In the genomic region with DNA sequence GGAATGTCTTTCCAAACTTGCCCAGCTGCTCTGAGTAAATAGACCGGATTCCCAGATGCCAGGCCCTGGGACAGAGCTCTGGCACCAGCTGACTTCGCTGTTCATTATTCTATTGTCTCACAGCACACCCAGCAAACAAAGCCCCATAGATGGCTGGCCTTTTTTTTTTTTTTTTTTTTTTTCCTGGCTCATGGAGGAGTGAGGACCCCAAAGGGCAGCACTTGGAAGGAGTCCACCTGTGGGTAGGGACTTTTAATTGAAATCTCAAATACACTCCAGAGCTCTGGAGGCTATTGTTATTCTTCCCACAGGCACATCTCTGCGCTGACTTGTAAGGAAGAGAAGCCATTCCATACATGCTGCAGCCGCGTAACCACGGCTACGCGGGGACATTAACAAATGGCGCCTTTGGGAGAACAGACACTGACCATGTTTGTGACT, we compare ENCODE assay signal across 12 mouse cellular contexts.
DNase-seq lines count a peak whose midpoint lies in the region; ATAC-seq and TF ChIP-seq lines count a peak whose summit lies in the region.
"Had no signal": no experiment of that assay in that cellular context is flagged by ENCODE, and none has a peak within 500 bp of the region (broad histone marks: within the 10 kb centered on the region; RNA-seq: fewer than 3 reads in every experiment).

No protein-coding gene starts in this region.

- peak overlapping the region; percentile 75 for H3K27ac ChIP-seq in hindbrain, embryonic 14.5 days
- no peak overlapping the region for H3K27ac ChIP-seq in midbrain, postnatal 0 days (ENCODE audit: low read depth, low read length)
- H3K27ac ChIP-seq in limb, embryonic 10.5 days, result no peak overlapping the region
- H3K27ac ChIP-seq: embryonic facial prominence, embryonic 13.5 days; heart, embryonic 13.5 days had no signal

- no peak for TF ChIP-seq CTCF in midbrain, postnatal 0 days (IDR thresholded peaks at IDR 0.05)

- ATAC-seq in hindbrain, embryonic 14.5 days (ENCODE audit: low FRiP score), result peak; percentile 92
- ATAC-seq in midbrain, postnatal 0 days (ENCODE audit: low FRiP score), result peak; percentile 75
- ATAC-seq: lung, postnatal 0 days had no signal

- peak overlapping the region; percentile 35 for H3K4me2 ChIP-seq in hindbrain, embryonic 14.5 days (replicated peaks)
- no peak overlapping the region for H3K4me2 ChIP-seq in midbrain, postnatal 0 days (ENCODE audit: low read depth, low read length, poor library complexity, severe bottlenecking)
- H3K4me2 ChIP-seq: embryonic facial prominence, embryonic 13.5 days; heart, embryonic 13.5 days had no signal

- 0 out of 2 replicates have a peak, but pooled peaks cover 9% of the 10 kb centered on the region for H3K4me1 ChIP-seq in hindbrain, embryonic 14.5 days (replicated peaks; ENCODE audit: control insufficient read depth, insufficient read depth, low read length)
- H3K4me1 ChIP-seq in midbrain, postnatal 0 days (ENCODE audit: insufficient read depth, low read length), result no peaks in the 10 kb centered on the region
- no peaks in the 10 kb centered on the region for H3K4me1 ChIP-seq in limb, embryonic 10.5 days
- H3K4me1 ChIP-seq: embryonic facial prominence, embryonic 13.5 days; heart, embryonic 13.5 days had no signal

- peak overlapping the region; percentile 40 for H3K9ac ChIP-seq in hindbrain, embryonic 14.5 days
- no peak overlapping the region for H3K9ac ChIP-seq in midbrain, postnatal 0 days (replicated peaks; ENCODE audit: low read length, poor library complexity, severe bottlenecking)
- H3K9ac ChIP-seq: embryonic facial prominence, embryonic 13.5 days; heart, embryonic 13.5 days had no signal

- intact Hi-C loops in heart, postnatal 10 days (cut with DNase I), result no loop called here

- no peaks in the 10 kb centered on the region for H3K27me3 ChIP-seq in hindbrain, embryonic 14.5 days (ENCODE audit: control insufficient read depth, insufficient read depth, low read length)
- H3K27me3 ChIP-seq in midbrain, postnatal 0 days (ENCODE audit: insufficient read depth, low read length), result no peaks in the 10 kb centered on the region
- H3K27me3 ChIP-seq in limb, embryonic 10.5 days (ENCODE audit: low read depth, poor library complexity, severe bottlenecking), result no peaks in the 10 kb centered on the region
- H3K27me3 ChIP-seq: embryonic facial prominence, embryonic 13.5 days; heart, embryonic 13.5 days had no signal

- no peaks in the 10 kb centered on the region for H3K36me3 ChIP-seq in hindbrain, embryonic 14.5 days (replicated peaks; ENCODE audit: control insufficient read depth, insufficient read depth)
- H3K36me3 ChIP-seq in midbrain, postnatal 0 days (ENCODE audit: insufficient read depth, low read length), result no peaks in the 10 kb centered on the region
- H3K36me3 ChIP-seq in limb, embryonic 10.5 days, result no peaks in the 10 kb centered on the region
- H3K36me3 ChIP-seq: embryonic facial prominence, embryonic 13.5 days; heart, embryonic 13.5 days had no signal

- 33% methylated on average over 9 of the region's 9 CpGs for WGBS in hindbrain, embryonic 14.5 days
- 74% methylated on average over 9 of the region's 9 CpGs for WGBS in midbrain, postnatal 0 days
- WGBS in limb, embryonic 10.5 days, result 94% methylated on average over 9 of the region's 9 CpGs

- DNase-seq in cerebellum, adult 9-11 months, result peak; percentile 10
- no peak for DNase-seq in cerebellum, adult 18-20 months
- DNase-seq in ZHBTc4 (ENCODE audit: low read depth, low spot score), result peak; percentile 25
- DNase-seq in hindbrain, embryonic 14.5 days (ENCODE audit: low spot score), result peak; percentile 73
- peak; percentile 86 for DNase-seq in midbrain, postnatal 0 days (ENCODE audit: low spot score)
- DNase-seq in lung, postnatal 10 days, result no peak
- no peak for DNase-seq in limb, embryonic 10.5 days (ENCODE audit: low spot score)
- no peak for DNase-seq in heart, postnatal 10 days
- DNase-seq: thymus, postnatal 25 days had no signal

- H3K4me3 ChIP-seq in hindbrain, embryonic 14.5 days (replicated peaks; ENCODE audit: low read length), result no peak overlapping the region
- H3K4me3 ChIP-seq in midbrain, postnatal 0 days (ENCODE audit: low read depth, low read length), result no peak overlapping the region
- no peak overlapping the region for H3K4me3 ChIP-seq in limb, embryonic 10.5 days
- H3K4me3 ChIP-seq: embryonic facial prominence, embryonic 13.5 days; heart, embryonic 13.5 days had no signal

- no peaks in the 10 kb centered on the region for H3K9me3 ChIP-seq in hindbrain, embryonic 14.5 days (ENCODE audit: control insufficient read depth, low read length)
- H3K9me3 ChIP-seq in midbrain, postnatal 0 days (ENCODE audit: low read length), result no peaks in the 10 kb centered on the region
- H3K9me3 ChIP-seq in limb, embryonic 10.5 days (replicated peaks), result no peaks in the 10 kb centered on the region
- H3K9me3 ChIP-seq: embryonic facial prominence, embryonic 13.5 days; heart, embryonic 13.5 days had no signal

Comparison
In these comparisons a context has a peak if more than half of its experiments do, and no peak if none do; other contexts are left out.
1. DNase-seq: peak in cerebellum, adult 9-11 months (single experiment), ZHBTc4 (single experiment), hindbrain, embryonic 14.5 days (single experiment) and midbrain, postnatal 0 days (single experiment); none in cerebellum, adult 18-20 months (0 of 2), lung, postnatal 10 days (single experiment), limb, embryonic 10.5 days (single experiment) and heart, postnatal 10 days (0 of 2).